Mouse (Mus musculus) neural tube, embryonic 10.5 days (tissue): ENCODE measurements around the gene Tmem94.
A peak's percentile ranks its signal among the peaks of the same experiment; 100 is the strongest.
"Not testable (repeated sequence)": the region's sequence is repeated elsewhere in the genome, so short reads cannot be mapped to it uniquely, and the experiment has no call there.

Experiments used
- DNase-seq: peaks from one replicate; pipeline ENCODE4 v3.0.0-alpha.2; 2017; ENCODE audit warnings: low spot score; ENCODE audit errors: extremely low spot score

Tmem94 gene

GRCm38 (mm10) chr11:115765103-115765606, at the start of gene Tmem94:
Tmem94 (plus strand) TSS chr11:115765433.
- peak; percentile 100 for DNase-seq

- no peak for DNase-seq
Observed at GRCm38 (mm10) chr11:115716410-115717338, 48.6 kb upstream of the Tmem94 start.

GRCm38 (mm10) chr11:115717660-115718390, 47.4 kb upstream of the Tmem94 start:
- DNase-seq: no peak

- peak; percentile 81 for DNase-seq
Observed at GRCm38 (mm10) chr11:115722638-115723037, 42.6 kb upstream of the Tmem94 start.

GRCm38 (mm10) chr11:115723231-115723630, 42.0 kb upstream of the Tmem94 start:
- DNase-seq: no peak

GRCm38 (mm10) chr11:115734041-115734686, 31.1 kb upstream of the Tmem94 start:
- DNase-seq: no peak

GRCm38 (mm10) chr11:115737608-115738208, 27.5 kb upstream of the Tmem94 start:
- peak; percentile 44 for DNase-seq

- no peak for DNase-seq
Observed at GRCm38 (mm10) chr11:115738275-115738885, 26.9 kb upstream of the Tmem94 start.

GRCm38 (mm10) chr11:115741070-115741469, 24.2 kb upstream of the Tmem94 start:
- DNase-seq: no peak

- no peak for DNase-seq
Observed at GRCm38 (mm10) chr11:115742926-115743325, 22.3 kb upstream of the Tmem94 start.

- no peak for DNase-seq
Observed at GRCm38 (mm10) chr11:115744385-115744784, 20.8 kb upstream of the Tmem94 start.

- no peak for DNase-seq
Observed at GRCm38 (mm10) chr11:115746109-115746508, 19.1 kb upstream of the Tmem94 start.

- no peak for DNase-seq
Observed at GRCm38 (mm10) chr11:115746762-115747161, 18.5 kb upstream of the Tmem94 start.

GRCm38 (mm10) chr11:115747351-115747750, 17.9 kb upstream of the Tmem94 start:
- no peak for DNase-seq

- no peak for DNase-seq
Observed at GRCm38 (mm10) chr11:115749834-115750233, 15.4 kb upstream of the Tmem94 start.

GRCm38 (mm10) chr11:115751725-115752124, 13.5 kb upstream of the Tmem94 start:
- DNase-seq: no peak

GRCm38 (mm10) chr11:115752653-115753052, 12.6 kb upstream of the Tmem94 start:
- no peak for DNase-seq

- DNase-seq: no peak
Observed at GRCm38 (mm10) chr11:115753485-115753884, 11.7 kb upstream of the Tmem94 start.

- not testable (repeated sequence) for DNase-seq
Observed at GRCm38 (mm10) chr11:115762176-115762575, 3.1 kb upstream of the Tmem94 start.

GRCm38 (mm10) chr11:115764698-115765097, 535 bp upstream of the Tmem94 start:
- DNase-seq: no peak
